Mouse (Mus musculus) heart, postnatal 14 days (tissue): ENCODE measurements around the gene Muc3a. TPM values are rescaled to one million over a fixed set of nuclear protein-coding genes. Genes with fewer than 3 reads are reported as not detected.

ENCODE experiments used
- DNase-seq, 2 experiments: peaks; one replicate each; pipeline ENCODE4 v3.0.0; 2021 to 2022
- intact Hi-C: fragments of 180-260 bp; cut with DNase I; formaldehyde crosslinking; loops from one replicate; pipeline ENCODE4 v1.15.1; 2025
- long read RNA-seq, 2 experiments: library from polyadenylated mRNA; stranded (forward); transcript quantifications; one replicate each; pipeline ENCODE4 v2.0.0; 2021
- total RNA-seq, 2 experiments: library from RNA; stranded (reverse); gene quantifications; 2 replicates each; pipeline ENCODE4 v1.2.3; 2021

The Muc3a gene
- under 1 TPM; 0.56 to 0.62 TPM for total RNA-seq
- long read RNA-seq, experiment 1: 0 reads
- long read RNA-seq, experiment 2: 0 reads

GRCm38 (mm10) chr5:137212289-137212688, at the start of gene Muc3a:
TSS of gene Muc3a (minus strand) at chr5:137212389.
- intact Hi-C loops: no loop called here
- DNase-seq: no peak

GRCm38 (mm10) chr5:137211114-137211829, 917 bp downstream of the Muc3a start:
- DNase-seq: no peak
- intact Hi-C loops: no loop called here

- intact Hi-C loops: no loop called here
- no peak for DNase-seq
These were observed 1.5 kb downstream of the Muc3a start for GRCm38 (mm10) chr5:137210689-137211088.

GRCm38 (mm10) chr5:137205301-137205700, 6.9 kb downstream of the Muc3a start:
- no peak for DNase-seq
- intact Hi-C loops: no loop called here

GRCm38 (mm10) chr5:137194488-137195120, 17.6 kb downstream of the Muc3a start:
- intact Hi-C loops: no loop called here
- DNase-seq: no peak

- DNase-seq: no peak
- intact Hi-C loops: no loop called here
These were observed 18.8 kb downstream of the Muc3a start for GRCm38 (mm10) chr5:137193279-137193952.

- peak in 1 of 2 experiments; percentile 16 for DNase-seq
- intact Hi-C loops: no loop called here
These were observed 22.9 kb downstream of the Muc3a start for GRCm38 (mm10) chr5:137189326-137189725.

GRCm38 (mm10) chr5:137185362-137185761, 26.8 kb downstream of the Muc3a start:
- DNase-seq: peak in 1 of 2 experiments; percentile 6
- intact Hi-C loops: no loop called here

- intact Hi-C loops: no loop called here
- DNase-seq: no peak
These were observed 32.4 kb downstream of the Muc3a start for GRCm38 (mm10) chr5:137179646-137180374.

- no peak for DNase-seq
- intact Hi-C loops: no loop called here
These were observed 38.2 kb downstream of the Muc3a start for GRCm38 (mm10) chr5:137173967-137174366.

- DNase-seq: no peak
- intact Hi-C loops: no loop called here
These were observed 39.6 kb downstream of the Muc3a start for GRCm38 (mm10) chr5:137172591-137172990.

GRCm38 (mm10) chr5:137171478-137171877, 40.7 kb downstream of the Muc3a start:
- intact Hi-C loops: no loop called here
- no peak for DNase-seq

GRCm38 (mm10) chr5:137170836-137171380, 41.3 kb downstream of the Muc3a start:
- no peak for DNase-seq
- intact Hi-C loops: no loop called here

- no peak for DNase-seq
- intact Hi-C loops: no loop called here
These were observed 44.6 kb downstream of the Muc3a start for GRCm38 (mm10) chr5:137167539-137167938.

GRCm38 (mm10) chr5:137166012-137166411, 46.2 kb downstream of the Muc3a start:
- intact Hi-C loops: no loop called here
- DNase-seq: no peak

GRCm38 (mm10) chr5:137161853-137162252, 50.3 kb downstream of the Muc3a start:
- intact Hi-C loops: no loop called here
- DNase-seq: no peak

GRCm38 (mm10) chr5:137159461-137159860, 52.7 kb downstream of the Muc3a start:
- intact Hi-C loops: no loop called here
- DNase-seq: peak; percentile 50 to 65
